Mouse (Mus musculus) left cerebral cortex, adult 11 months (tissue): ENCODE results near the gene Rcc1l.

Experiments
- DNase-seq: peaks from one replicate; pipeline ENCODE4 v3.0.0; 2022; ENCODE audit warnings: low spot score

The Rcc1l gene

DNA sequence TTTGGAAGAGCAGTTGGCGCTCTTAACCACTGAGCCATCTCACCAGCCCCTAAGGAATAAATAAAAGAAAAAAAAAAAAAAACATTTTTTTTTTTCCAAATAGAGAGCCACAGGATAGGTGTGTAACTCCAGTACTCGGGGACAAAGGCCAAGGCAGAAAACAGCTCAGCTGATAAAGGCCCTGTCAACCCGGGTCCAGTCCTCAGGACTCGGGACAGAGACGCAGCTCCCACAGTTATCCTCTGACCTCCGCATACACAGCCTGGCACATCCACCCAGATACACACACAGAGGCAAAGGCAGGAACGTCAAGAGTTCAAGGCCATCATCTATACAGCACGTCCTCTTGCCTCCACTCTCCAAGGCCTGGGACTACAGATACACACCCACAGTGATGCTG lies 6.4 kb downstream of the Rcc1l start:
- DNase-seq = no peak

DNA sequence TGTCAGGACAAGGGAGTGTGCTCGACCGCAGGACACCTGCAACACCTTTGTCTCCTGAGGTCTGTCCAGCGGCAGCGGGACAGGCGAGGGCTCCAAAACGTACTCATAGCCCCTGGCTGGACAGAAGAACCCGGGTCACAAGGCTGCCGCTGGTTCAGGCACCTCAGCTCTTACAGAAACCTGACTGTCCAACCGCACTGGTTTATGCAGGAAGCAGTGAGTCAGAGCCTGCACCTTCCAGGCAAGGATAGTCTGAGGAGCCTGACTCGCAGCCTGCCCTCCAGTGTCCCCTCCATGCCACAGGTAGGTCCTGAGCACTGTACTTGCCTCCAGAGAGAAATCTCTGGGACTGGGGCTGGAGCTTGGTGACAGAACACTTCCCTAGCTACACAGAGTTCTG lies 7.3 kb downstream of the Rcc1l start:
- DNase-seq = no peak

DNA sequence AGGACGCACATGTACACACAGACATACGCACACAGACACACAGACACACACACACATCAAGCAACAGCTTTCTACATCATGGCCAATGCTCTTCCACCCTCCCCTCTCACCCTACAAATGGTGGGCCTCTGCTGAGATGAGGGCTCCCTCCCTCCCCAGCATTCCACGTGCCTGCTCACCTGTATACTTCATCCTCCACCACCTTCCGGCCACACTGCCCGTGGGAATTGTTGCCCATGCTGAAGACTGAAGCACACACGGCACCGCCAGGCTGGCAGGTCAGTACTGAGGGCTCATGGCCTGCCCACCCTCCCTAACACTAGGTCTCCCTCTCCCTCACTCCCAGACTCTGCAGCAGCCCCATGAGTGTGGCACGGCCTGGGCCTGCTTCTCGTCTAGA lies 8.5 kb downstream of the Rcc1l start:
- no peak for DNase-seq

DNA sequence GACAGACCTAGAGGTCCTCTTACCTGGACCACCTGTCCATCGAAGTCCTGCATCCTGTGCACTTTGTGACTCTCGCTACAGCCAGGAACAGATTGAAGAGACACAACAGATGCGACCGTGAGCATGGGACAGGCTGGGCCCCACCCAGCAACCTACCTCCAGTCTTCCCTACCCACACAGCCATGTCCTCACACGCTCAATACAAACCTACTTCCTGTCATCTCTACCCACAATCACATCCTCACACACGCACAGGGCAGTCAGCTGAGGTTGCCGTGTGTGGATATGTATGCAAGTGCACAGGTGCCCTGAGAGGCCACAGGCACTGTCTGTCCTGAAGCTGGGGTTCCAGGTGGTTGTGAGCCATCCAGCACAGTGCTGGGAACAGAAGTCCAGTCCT lies 9.9 kb downstream of the Rcc1l start:
- DNase-seq = no peak

DNA sequence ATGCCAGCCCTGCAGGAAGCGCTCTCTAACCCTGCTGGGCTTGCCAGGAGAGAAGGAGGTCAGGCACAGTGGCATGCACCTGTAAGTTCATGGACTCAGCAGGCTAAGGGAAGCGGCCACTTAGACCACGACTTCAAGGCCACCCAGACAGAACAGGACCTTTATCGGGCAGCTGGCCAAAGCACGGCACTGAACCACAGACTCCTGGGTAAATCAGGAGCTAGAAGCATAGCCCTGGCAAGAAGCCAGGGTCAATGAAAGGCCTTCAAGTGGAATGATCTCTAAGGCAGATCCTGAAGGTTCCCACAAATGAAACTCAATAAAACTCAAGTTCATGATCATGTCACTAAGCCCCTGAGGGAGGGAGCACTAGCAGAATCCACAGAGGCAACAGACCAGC lies 11.9 kb downstream of the Rcc1l start:
- no peak for DNase-seq

DNA sequence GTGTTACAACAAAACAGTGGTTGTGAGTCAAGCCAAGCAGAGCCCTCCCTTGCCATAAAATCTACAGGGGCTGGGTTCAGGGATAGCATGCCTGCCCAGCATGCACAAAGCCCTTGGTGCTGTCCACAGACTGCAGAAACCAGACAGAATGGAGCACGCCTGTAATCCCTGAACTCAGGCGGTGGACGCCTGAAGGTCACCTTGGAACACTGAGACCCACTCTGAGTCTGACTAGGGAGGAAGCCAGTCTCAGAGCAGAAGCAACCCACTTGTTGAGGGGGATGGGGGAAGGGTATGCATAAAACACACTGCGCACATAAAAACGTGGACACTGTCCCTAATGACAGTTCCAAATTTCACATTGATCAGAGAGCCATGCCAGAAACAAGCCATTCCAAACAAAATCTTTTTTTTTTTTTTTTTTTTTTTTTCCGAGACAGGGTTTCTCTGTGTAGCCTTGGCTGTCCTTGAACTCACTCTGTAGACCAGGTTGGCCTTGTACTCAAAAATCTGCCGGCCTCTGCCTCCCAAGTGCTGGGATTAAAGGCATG lies 20.6 kb downstream of the Rcc1l start:
- no peak for DNase-seq

DNA sequence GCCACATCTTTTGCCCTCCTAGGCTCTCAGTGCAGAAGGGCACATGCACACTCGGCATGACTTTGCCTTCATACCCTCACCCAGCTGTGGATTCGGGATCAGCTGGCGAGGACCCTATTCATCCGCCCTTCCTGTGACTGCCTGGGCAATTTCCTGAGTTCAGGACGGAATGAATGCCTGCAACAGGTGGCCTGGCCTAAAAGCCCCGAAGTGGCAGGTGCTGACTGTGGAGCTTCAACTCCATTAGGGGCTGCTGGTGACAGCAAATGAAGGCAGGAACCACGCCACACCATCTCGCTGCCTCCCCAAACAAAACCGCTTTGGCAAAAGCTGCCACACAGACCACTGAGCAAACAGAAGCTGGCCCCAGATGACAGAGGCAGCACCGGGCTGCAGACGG lies 24.7 kb downstream of the Rcc1l start:
- no peak for DNase-seq

DNA sequence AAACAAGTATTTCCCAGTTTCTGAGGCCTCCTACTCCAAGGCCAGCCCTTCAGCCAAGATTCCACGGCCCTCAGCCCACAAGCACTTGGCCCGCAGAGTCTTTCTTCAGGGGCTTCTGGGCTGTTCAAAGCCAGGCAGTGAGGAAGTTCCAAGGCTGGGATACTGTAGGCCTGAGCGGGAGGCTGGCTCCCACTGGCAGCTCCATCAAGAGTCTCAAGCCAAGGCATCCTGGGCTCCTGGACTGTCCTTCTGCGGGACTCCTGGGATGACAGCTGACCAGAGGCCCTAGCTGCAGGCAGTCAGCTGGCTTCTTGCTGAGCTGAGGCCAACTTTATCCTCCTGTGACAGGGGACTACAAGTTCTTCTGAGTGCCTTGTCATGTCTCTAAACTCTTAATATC lies 28.4 kb downstream of the Rcc1l start:
- DNase-seq = no peak

DNA sequence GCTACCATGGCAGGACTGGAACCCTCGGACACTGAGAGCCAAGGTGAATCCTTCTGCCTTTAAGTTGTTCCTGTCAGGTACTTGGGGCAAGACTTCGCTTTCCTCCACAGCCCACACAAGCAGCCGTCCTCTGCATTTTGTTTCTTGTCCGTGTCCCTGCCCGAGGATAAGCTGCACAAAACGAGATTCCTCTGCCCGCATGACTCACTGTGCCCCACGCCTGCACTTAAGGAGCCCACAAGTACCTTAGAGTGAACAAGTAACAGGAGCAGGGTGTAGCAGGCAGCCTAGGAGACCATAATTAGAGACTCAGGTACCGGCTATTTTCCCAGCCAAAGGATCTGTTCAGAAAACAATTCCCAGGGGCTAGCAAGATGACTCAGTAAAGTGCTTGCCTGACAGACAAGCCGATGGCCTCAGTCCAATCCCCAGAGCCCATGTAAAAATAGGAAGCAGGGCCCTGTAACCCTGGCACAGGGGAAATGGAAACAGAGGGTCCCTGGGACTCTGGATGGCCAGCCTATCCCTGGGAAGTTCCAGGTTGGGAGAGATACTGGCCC lies 29.3 kb downstream of the Rcc1l start:
- no peak for DNase-seq

DNA sequence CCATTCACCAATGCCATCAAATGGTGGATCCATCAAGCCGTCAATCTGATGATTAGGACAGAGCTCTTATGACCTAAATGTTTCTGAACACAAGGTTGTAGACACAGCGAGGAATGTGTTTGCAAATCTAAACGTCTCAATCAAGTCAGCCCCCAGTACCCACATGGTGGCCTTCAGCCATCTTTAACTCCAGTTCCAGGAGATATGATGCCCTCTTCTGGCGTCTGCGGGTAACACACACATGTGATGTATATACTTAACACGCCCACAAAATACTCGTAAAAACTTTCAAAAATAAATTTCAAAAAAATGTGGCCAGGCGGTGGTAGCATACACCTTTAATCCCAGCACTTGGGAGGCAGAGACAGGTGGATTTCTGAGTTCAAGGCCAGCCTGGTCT lies 31.6 kb downstream of the Rcc1l start:
- DNase-seq = no peak

DNA sequence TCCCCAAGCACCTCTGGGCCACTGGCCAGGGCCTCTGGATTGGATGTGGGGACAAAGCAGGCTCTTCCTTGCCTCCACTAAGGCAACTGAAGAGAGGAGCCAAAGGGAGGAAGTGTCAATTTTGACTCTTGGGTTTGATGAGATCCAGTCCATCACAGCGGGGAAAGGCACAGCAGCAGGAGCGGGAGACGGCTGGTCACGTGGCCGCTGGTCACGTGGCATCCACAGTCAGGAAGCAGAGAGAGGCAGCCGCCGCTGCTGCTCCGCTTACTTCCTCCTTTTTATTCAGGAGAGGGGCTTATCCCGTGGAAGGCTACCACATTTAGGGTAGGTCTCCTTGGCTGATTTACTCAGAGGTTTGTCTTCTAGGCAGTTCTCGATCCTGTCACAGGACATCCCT lies 34.2 kb downstream of the Rcc1l start:
- DNase-seq = no peak

DNA sequence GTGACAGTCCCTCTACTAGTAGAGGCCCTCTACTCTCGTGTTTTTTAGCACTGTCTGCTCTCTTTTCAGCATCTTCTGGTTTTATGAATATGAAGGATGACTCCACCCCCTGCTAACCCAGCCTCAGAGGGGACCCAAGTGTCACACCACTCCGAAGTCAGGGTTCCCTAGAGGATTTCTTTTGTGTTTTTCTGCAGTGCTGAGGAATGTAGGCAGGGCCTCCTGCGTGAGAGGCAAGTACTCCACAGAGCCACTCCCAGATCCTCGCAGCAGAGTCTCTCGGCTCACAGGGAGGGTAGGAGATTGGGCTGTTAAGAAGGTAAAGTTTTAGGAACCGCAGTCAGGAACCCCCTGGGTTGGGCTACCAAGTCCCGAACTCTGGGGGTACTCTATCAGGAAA lies 35.3 kb downstream of the Rcc1l start:
- no peak for DNase-seq

DNA sequence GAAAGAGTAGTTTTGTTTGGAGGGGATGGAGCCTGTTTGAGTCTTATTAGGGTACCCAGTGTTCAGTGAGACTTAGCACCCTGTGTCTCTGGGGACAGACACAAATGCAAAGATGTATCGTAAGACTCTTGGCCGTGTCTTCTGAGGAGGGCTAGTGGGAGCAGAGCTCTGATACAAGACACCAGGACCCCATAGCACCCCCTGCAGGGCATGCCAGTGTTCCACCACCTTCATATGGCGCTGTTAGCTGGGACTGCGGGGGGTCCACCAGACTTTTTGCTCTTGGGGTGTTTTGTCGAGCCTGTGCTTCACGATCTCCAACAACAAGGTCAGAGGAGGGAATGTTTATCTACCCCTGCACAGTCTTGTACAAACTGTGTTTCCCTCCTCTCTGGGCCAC lies 37.1 kb downstream of the Rcc1l start:
- DNase-seq = no peak

DNA sequence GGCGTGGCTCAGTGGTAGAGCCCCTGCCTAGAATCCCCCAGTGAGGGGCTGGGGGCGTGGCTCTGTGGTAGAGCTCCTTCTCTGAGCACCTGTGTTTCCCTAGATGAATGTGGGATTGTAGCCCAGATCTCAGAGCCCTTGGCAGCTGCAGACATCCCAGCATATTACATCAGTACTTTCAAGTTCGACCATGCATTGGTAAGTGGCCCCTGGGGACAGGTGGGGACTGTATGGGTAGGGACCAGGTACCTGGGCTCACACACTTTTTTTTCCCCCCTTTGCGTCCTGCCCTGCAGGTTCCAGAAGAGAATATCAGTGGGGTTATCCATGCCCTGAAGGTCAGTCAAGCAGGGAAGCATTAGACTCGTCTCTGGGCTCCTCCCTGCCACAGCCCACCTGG lies 38.6 kb downstream of the Rcc1l start:
- DNase-seq = no peak

DNA sequence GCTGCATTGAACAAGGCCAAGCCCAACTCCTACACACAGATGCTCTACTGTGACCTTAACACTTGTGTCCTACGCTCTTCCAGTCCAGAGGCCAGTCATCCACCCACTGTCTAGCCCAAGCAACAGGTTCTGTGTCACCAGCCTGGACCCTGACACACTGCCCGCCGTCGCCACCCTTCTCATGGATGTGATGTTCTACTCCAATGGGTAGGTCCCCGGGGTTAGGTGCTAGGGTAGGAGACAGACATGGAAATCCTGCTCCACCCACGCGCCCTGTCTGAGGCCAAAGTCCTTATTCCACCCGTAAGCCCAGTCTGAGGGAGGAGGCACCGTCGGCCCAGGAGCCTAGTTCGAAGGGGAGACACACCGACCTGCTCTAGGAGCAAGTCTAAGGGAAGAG lies 40.6 kb downstream of the Rcc1l start:
- DNase-seq = no peak

DNA sequence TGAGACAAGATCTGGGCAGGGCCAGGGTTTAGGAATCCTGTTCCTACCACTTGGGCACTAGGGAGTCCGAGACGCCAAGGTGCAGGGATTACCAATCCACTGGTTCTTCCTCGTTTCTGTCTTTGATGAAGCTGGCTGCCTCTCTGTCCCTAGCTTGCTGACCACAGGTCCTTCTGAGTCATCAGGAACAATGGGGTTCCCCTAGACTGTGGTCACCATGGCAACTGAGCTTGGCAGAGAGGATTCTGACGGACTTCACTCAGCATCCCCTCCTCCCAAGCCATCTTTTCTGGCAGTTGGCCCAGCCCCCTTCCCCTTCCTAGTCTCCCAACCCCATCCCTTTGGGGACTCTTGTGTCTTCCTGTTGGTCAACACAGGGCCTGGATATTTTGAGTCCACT lies 45.0 kb downstream of the Rcc1l start:
- DNase-seq = no peak

DNA sequence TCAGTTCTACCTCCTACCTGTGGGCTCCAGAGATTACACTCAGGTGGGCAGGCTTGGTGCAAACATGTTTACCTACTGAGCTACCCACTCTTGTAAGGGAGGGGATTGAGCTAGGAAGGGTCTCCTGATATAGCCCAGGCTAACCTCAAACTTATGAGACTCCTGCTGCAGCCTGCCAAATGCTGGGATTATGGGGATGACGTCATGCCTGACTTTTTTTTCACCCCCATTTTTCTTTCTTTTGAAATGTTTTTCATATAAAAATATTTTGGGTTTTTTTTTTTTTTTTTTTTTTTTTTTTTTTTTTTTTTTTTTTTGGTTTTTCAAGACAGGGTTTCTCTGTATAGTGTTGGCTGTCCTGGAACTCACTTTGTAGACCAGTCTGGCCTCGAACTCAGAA lies 50.3 kb downstream of the Rcc1l start:
- DNase-seq = no peak

DNA sequence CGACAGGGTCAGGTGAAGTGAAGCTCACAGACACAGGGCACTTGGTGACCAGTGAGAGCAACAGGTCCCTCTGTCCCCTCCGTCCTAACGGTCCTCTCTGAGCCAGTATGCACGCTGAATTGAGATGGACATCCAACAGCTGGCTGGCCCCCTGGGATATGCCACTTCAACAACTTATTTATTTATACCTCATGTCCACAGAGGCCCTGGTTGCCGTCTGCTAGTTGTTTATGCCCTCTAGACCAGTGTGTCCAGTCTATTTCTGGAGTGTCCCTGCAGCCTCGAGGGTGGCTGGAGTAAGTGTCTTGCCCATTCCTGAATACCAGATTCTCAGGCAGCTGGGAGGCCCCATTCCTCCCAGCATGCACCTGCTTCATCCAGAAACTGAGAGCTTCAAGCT lies 52.7 kb downstream of the Rcc1l start:
- DNase-seq = no peak

DNA sequence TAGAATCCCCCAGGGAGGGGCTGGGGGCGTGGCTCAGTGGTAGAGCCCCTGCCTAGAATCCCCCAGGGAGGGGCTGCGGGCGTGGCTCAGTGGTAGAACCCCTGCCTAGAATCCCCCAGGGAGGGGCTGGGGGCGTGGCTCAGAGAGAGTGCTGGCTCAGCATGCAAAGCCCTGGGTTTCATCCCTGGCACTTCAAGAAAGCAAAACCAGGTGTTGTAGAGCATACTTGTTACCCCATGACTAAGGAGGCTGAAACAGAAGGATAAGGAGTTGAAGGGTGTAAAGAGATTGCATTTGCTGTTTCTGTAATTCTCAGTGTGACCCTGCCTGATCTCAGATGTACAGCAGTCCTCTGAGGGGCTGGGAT lies 54.7 kb downstream of the Rcc1l start:
- DNase-seq = no peak

DNA sequence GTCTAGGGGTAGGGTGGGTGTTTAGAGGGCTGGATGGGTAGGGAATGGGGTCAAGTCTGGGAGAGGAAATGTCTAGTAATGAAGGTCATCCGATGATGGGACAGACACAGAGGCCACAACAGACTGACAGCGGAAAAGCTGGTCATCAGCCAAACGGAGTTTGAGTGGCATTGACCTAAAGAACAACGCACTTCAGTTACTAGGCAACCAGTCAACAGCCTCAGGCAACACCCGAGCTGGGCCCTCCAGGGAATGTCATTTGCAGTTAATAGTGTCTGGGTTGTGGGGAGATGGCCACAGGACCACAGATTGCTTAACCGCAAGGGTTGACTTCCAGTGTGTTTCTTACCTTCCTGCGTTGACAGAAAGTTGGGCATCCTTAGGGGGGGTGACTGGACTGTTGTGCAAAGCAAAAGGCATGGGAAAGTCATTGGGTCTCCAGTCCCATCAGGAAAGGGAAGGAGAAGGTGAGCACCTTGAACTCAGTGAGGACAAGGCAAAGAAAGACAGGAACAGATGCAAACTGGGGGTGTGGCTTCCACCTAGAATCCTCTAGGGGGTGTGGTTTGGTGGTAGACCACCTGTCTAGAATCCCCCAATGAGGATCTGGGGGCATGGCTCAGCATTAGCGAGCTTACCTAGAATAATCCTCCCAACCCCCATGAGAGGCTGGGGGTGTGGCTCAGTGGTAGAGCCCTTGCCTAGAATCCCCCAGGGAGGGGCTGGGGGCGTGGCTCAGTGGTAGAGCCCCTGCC lies 55.3 kb downstream of the Rcc1l start:
- no peak for DNase-seq

DNA sequence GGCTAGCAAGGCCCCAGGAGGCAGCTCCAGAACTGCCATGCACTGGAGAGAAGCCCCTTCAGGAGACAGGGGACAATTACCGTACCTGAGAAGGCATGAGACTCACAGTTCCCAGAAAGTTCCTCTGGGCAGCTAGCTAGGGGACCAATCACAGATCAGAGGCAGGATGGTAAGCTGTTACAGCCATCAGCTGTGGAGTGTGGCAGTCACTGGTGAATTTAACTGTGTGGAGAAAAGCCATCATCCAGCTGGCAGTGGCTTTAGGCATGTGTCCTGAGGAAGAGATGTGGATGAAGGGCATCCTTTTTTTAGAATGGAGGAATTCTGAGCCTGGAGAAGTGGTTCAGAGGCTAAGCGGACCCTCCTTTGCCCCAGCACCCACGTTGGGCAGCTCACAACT lies 56.4 kb downstream of the Rcc1l start:
- no peak for DNase-seq

DNA sequence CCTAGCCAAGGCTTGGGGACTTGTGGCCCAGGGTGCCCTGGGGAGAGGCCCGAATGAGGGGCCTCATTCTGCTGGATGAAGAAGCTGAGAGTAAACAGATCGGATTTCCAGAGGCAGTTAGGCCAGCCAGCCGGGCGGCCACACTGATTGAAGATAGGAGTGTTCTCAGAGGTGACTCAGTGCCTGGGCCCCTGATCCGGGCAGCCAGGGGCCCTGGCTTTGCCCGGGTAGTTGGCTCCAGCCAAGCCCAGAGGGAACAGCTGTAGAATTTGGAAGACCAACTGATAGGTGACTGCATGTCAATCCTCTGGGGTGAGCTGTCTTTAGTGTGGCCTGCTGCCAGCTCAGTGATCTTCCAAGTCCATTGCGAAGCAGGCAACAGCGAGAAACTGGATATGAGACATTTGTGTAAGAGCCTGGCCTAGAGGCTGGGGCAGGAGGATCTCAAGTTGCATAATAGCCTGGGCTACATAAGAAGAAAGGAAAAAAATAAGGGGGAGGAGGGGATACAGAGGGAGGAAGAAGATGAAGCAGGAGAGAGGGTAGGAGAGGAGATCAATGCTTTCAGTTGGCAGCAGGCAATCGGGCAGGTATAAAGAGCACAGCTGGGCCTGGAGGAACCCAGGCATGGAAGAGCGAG lies 57.0 kb downstream of the Rcc1l start:
- DNase-seq = no peak

DNA sequence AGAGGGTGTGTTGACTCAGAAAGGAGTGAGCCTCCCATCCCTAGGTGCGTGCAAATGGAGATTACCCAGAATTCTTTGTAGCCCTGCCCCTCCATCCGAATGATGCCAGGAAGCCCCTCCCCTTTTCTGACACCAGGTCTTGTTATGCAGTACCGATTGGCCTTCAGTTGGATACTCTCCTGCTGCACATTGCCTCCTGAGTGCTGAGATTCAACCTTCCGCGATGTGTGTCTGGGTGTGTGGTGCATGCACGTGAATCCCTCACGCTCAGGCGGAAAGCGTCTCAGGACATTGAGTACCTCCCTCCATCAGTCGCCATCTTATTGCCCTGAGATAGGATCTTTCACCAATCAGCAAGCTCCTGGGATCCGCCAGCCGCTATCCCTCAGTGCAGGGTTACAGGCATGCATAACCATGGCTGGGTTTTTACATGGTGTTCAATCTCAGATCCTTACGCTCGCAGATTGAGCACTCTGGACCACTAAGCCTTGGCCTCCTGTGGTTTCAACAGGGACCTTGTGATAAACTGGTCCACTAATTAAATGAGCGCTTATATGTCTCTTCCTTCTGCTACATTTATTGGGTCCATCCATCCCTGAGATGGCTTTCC lies 57.7 kb downstream of the Rcc1l start:
- no peak for DNase-seq
